Mouse (Mus musculus): ENCODE measurements around the gene Bud31.
"Not testable (repeated sequence)": the region's sequence is repeated elsewhere in the genome, so short reads cannot be mapped to it uniquely, and the experiment has no call there.

Bud31 gene

GRCm38 (mm10) chr5:145129124-145129523, 11.0 kb upstream of the Bud31 start:
- DNase-seq (ENCODE audit: extremely low spot score): no peak

DNA sequence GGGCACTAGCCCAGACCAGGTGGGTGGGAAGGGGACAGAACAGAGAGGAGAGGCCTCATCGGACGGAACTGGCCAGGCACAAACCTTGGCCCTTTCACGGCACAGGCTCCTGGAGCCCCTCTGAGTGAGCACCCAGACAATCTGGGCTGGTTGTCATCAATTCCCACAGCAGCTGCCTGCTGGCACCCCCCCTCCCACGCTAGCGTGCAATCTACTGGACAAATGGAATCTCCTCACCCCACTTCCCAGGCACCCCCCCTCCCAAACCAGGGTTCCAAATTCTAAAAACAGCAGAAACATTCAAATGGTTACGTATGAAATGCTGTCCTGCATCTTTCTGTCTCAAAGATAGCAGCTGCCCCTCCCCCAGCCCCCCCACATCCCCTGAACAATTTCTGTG, 10.4 kb upstream of the Bud31 start:
- DNase-seq (ENCODE audit: extremely low spot score): not testable (repeated sequence)

GRCm38 (mm10) chr5:145130191-145130590, 10.0 kb upstream of the Bud31 start:
- no peak for DNase-seq (ENCODE audit: extremely low spot score)

- DNase-seq (ENCODE audit: extremely low spot score): no peak
Measured at GRCm38 (mm10) chr5:145130995-145131394, 9.2 kb upstream of the Bud31 start.

GRCm38 (mm10) chr5:145133275-145133674, 6.9 kb upstream of the Bud31 start:
- not testable (repeated sequence) for DNase-seq (ENCODE audit: extremely low spot score)

DNA sequence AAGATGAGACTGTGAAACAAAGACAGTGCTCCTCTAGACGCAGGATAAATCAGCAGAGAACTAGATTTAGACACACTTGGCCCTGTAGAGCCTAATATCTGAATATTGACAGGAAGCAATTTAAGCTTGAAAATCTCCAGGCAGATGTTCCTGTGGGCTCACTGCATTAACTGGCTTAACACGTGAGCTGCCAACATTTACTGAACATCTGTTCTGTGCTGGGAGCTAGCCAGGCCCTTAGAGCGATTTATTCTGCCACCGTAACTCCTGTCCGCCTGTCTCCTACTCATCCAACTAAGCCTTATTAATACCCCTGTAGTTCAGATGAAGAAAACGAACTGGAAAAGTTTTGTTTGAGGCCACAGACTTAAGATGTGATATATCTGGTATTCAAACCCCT, 1.3 kb upstream of the Bud31 start:
- no peak for DNase-seq (ENCODE audit: extremely low spot score)

DNA sequence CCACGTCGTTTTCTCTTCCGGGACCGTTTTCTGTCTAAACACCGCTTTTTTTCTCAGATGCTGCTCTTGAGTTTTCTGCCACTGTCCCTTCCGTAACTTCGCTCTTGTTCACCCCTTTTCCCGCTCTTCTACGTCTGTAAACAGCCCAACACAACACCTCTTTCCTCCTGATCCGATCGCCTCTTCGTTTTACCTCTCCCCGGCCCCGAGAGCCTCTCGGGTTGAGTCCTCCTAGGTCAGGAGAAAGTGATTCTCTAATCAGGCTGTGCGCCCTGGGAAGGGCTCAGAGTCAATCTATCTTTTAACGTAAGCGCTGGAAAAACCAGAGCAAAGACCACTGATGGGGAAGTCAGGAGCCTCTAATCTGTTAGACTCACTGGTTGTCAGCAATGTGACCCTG, 449 bp downstream of the Bud31 start:
- no peak for DNase-seq (ENCODE audit: extremely low spot score)

DNA sequence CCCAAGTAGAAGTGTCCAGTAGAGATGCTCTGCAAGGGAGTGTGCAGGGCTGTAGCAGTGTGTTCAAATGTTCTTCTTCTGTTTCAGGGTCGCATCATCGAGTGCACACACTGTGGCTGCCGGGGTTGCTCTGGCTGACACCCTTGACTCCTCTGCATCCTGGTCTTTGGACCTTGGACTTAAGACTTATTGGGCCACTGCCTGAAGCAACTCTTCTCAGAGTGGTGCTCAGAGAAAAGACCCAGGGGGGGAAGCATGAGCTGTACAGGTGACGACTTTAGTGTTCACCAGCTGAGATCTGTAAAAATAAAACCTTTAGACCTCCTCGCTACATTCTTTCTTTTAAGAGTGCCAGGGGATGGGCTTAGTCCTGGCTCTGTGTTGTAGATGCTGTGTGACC, 7.6 kb downstream of the Bud31 start:
- no peak for DNase-seq (ENCODE audit: extremely low spot score)

DNA sequence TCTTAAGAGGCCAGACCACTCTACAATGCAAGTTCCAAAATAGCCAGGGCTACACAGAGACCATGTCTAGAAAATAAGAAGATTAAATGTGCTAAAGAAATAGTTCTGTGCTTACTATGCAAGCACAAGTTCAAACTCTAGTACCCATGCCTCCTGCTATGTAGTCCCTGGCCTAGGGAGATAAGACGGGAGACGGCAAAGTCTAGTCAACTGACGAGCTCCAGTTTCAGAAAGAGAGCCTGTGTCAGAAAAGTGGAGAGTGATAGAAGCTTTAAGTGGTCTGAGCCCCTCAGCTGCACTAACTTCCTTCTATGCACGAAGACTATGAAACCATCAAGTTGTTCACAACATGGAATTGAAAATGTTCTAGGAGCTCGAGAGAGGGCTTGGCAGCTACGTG, 9.1 kb downstream of the Bud31 start:
- DNase-seq (ENCODE audit: extremely low spot score): no peak

GRCm38 (mm10) chr5:145152690-145153089, 12.5 kb downstream of the Bud31 start:
- DNase-seq (ENCODE audit: extremely low spot score): no peak

GRCm38 (mm10) chr5:145161361-145161760, 21.2 kb downstream of the Bud31 start:
- no peak for DNase-seq (ENCODE audit: extremely low spot score)

DNA sequence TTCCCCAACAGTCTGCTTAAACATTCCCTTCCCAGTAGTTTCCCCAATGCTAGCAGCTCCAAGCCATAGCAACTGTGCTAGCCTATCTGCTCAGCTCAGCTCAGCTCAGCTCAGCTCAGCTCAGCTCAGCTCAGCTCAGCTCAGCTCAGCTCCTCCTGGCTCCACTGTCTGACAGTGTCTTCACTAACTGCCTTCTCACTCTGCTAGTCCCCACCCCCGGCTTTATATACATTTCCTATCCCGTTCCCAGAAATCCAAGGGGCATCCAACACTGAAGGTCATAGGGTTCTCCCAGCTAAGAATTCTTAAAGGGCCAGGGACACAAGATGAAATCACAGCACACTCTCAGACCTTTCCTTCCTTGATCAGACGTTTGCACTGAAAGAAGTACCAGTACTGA, 24.5 kb downstream of the Bud31 start:
- no peak for DNase-seq (ENCODE audit: extremely low spot score)

GRCm38 (mm10) chr5:145165184-145165583, 25.0 kb downstream of the Bud31 start:
- DNase-seq (ENCODE audit: extremely low spot score): no peak

DNA sequence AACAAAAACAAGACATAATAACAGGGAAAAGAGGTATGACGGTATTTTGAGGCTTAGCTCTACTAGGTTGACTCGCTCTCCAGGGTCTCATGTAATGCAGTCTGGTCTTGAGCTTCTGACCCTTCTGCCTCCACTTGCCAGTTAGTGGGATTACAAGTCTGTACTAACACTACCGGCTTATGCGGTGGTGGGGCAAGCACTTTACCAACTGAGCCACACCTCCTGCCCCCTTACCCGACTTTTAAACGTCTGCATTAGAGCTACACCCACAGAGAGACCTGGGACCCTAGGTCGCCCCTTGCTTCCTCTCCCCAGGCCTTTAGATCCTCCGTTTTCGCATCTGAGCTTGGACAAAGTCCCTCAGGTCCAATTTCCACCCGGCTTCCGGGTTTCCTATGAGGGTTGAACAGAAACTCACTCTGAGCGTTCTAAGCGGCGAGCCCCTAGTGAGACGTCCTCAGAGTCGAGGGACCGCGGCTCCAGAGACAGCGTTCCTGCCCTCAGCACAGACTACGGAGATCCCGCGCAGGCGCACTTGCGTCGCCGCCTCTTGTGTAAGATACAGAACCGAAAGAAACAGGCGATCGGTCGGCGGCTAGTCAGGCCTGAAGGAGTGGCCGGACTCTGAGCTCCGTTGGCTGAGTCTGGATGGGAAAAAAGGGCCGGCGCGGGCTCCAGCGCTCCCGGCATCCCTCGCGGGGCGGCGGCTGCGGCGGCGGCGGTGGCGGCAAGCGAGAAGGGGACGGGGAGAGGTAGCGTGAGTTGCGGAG, 26.6 kb downstream of the Bud31 start, which contains the start of the genes Ptcd1 and Cpsf4:
Gene Ptcd1 (minus strand): TSS at position 573 of the 770 bp plus-strand sequence.
Gene Cpsf4 (plus strand): TSS at position 678 of the 770 bp plus-strand sequence.
- DNase-seq (ENCODE audit: extremely low spot score): peak; percentile 98

DNA sequence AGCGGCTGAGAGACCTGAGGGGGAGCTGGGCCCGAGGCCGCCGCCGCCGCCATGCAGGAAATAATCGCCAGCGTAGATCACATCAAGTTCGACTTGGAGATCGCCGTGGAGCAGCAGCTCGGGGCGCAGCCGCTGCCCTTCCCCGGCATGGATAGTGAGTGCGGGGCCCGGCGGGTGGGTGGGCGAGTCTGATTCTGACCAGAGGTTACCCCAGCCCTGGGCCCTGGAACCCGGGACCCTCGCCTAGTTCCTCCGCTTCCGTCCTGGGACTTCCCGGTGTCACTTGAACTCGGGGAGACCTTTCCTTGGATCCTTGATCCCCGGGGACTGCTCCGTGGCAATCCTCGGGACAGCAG, 27.1 kb downstream of the Bud31 start:
- no peak for DNase-seq (ENCODE audit: extremely low spot score)

DNA sequence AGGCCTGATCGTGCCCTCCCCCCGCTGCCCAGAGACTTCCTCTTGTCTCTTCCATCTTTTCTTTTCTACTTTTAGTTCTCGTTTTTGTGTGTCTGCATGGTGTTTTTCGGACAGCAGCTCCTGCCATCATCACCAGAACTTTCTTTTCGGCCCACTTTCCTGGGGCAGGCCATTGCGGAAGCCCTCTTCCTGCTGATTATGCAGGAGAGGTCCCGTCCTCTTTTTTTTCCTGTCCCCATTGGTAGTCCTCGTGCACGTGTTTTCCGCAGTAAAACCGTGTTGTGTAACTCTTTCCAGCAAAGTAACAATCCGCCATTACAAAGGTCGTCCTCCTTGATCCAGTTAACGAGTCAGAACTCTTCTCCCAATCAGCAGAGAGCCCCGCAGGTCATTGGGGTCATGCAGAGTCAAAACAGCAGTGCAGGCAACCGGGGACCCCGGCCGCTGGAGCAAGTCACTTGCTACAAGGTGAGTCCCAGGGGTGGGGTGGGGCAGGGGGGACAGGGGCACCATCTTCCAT, 38.4 kb downstream of the Bud31 start:
- DNase-seq (ENCODE audit: extremely low spot score): no peak

DNA sequence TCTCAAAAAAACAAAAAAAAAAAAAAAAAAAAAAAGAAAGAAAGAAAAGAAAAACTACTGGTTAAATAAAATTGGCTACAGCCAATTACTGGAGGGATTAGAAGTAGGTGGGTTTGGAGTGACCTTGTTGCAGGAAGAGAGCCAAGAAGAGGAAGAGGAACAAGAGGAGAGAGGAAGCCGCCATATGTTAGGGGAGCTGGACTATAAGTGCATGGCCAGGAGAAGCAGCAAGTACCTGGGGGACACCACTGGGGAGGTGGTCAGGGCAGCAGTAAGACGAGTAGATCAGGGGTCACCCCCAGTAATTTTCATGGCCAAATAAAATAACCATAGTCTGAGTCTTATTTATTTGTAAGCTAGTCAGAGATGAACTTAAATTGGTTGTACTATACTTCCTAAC, 45.1 kb downstream of the Bud31 start:
- DNase-seq (ENCODE audit: extremely low spot score): no peak

DNA sequence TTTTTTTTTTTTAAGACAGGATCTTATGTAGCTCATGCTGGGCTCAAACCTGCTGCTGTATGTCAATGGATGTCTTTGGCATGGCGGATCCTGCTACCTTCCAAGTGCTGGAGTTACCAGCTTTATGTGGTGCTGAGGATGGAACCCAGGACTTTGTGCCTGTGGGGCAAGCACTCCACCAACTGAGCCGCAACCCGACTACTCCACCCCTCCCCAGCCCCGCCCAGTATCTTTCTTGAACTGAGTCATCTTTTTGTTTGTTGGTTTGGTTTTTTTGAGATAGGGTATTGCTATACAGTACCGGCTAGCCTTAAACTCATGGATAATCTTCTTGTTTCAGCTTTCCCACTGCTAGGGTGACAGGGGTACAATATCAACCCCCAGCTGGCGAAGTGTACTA, 49.3 kb downstream of the Bud31 start:
- no peak for DNase-seq (ENCODE audit: extremely low spot score)

DNA sequence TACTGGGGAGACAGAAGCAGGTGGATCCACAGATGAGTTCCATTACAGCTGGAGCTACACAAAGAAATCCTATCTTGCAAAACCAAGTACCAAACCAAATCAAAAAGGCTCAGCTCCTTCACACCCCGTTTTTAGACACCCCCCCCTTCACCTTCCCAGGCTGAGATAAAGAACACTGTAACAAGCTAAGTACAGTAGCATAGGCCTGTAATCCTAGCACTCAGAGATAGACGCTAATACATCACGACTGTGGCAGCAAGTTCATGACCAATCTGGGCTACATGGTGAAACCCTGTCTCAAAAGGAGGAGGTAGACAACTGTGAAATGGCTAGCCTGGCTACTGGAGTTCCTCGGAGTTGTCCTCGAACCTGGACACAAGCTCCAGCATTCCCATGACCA, 50.2 kb downstream of the Bud31 start:
- no peak for DNase-seq (ENCODE audit: extremely low spot score)

DNA sequence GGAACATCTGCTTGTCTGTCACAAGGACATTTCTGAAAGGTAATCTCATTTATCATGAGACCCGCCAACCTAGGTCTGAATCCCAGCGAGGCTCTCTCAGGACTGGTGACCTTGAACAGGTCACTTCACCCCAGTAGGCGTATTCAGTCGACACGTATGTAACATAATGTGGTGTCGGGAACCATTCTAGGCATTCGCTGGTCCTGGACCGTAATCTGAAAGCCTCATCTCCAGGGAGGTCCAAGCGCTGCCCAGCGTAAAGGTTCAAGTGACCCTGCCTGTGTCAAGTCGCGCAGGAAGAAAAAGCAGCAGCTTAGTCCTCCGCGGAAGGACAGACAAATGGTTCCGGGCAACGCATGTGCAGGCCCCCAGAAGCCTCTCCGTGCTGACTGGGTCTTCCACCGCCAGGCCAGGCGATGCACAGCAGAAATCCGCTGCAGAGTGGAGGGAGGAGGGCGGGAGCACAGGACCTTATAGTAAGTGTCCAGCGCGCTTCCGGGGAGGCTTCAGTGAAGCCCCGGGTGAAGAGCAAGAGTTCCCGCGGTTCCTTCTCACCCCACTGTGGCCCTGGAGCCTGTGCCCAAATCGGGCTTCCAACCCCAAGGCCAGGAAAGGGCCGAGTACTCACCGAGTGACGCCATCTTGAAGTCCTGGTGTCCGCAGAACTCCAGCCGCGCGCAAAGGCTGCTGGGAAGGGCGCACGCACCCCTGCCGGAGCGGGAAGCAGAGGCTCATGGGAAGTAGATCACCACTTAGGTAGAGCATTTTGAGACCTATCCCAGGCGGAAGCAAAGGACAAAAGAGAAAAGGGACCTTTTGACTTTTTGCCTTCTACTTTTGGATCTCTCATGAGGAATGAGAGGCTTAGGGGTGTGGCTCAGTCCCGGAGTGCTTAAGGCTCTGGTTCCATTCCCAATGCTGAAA, 51.0 kb downstream of the Bud31 start:
- DNase-seq (ENCODE audit: extremely low spot score): peak; percentile 89

DNA sequence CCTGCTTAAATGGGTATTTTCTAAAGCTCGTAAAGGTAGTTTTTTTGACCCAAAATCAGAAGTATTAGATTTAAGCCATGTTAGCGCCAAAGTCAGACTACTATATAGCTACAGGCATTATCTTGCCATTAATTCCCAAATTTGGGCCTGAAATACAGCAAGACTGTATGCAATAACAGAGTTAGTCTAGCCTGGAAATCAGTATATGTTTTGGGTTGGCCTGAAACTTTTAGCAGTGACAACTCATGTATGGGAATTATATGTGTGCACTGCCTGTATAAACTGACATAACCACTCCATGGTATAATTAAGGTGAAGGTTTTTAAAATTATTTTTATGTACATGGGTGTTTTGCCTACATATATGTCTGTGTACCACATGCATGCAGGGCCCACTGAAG, 51.8 kb downstream of the Bud31 start, which contains the start of gene Atp5j2:
Gene Atp5j2 (minus strand): TSS at position 101 of the 400 bp plus-strand sequence.
- no peak for DNase-seq (ENCODE audit: extremely low spot score)
